Mouse (Mus musculus): Measurements from ENCODE around the gene Galm. TPM values are rescaled to one million over a fixed set of nuclear protein-coding genes. Genes with fewer than 3 reads are reported as not detected.

Galm gene
- polyA plus RNA-seq, 1 experiment, result 2.5 TPM

GRCm38 (mm10) chr17:80180468-80180867 lies 53.2 kb downstream of the Galm start:
- no peak for TF ChIP-seq TCF3 (IDR thresholded peaks at IDR 0.05; ENCODE audit: insufficient read length, low read depth)
- TF ChIP-seq POLR2A (IDR thresholded peaks at IDR 0.05; ENCODE audit: insufficient read length, low read depth), result no peak
- no peak for TF ChIP-seq MYOD1 (IDR thresholded peaks at IDR 0.05; ENCODE audit: control insufficient read depth in 1 of 3, insufficient read length in 2 of 3, low read depth in 2 of 3)
- TF ChIP-seq MYOG (IDR thresholded peaks at IDR 0.05; ENCODE audit: control insufficient read depth in 1 of 3, insufficient read depth in 1 of 3, insufficient read length in 2 of 3, low read depth in 2 of 3), result no peak
- TF ChIP-seq SRF (IDR thresholded peaks at IDR 0.05; ENCODE audit: control insufficient read depth, insufficient read length, low read depth), result no peak
- TF ChIP-seq MAX (IDR thresholded peaks at IDR 0.05; ENCODE audit: low read depth), result no peak
- no peak for TF ChIP-seq E2F4 (IDR thresholded peaks at IDR 0.05; ENCODE audit: insufficient read depth)
- TF ChIP-seq REST (IDR thresholded peaks at IDR 0.05; ENCODE audit: insufficient read depth, insufficient read length), result no peak
- TF ChIP-seq USF1 (IDR thresholded peaks at IDR 0.05; ENCODE audit: low read depth), result no peak
- no peak for TF ChIP-seq CEBPB (IDR thresholded peaks at IDR 0.05; ENCODE audit: insufficient read depth, poor library complexity, severe bottlenecking)
- no peak for TF ChIP-seq POLR2AphosphoS2 (IDR thresholded peaks at IDR 0.05; ENCODE audit: insufficient read length, low read depth)
- TF ChIP-seq TCF12 (IDR thresholded peaks at IDR 0.05; ENCODE audit: insufficient read depth, poor library complexity, severe bottlenecking), result no peak
- Histone ChIP-seq H3K36me3 (ENCODE audit: control insufficient read depth, insufficient read depth) (no peaks in the 10 kb centered on the region), H3ac (ENCODE audit: control insufficient read depth, insufficient read length) (no peak overlapping the region), H3K4me3 (no peak overlapping the region), H3K79me2 (ENCODE audit: control insufficient read depth, insufficient read depth) (no peaks in the 10 kb centered on the region), H3K27me3 (ENCODE audit: control insufficient read depth, insufficient read depth, insufficient read length) (no peaks in the 10 kb centered on the region), H3K4me2 (ENCODE audit: low read depth) (no peak overlapping the region)

- no peak overlapping the region for H3K4me3 ChIP-seq
- H3K36me3 ChIP-seq (ENCODE audit: control insufficient read depth, insufficient read depth), result no peaks in the 10 kb centered on the region
- H3K4me2 ChIP-seq (ENCODE audit: low read depth), result no peak overlapping the region
- no peaks in the 10 kb centered on the region for H3K79me2 ChIP-seq (ENCODE audit: control insufficient read depth, insufficient read depth)
- no peaks in the 10 kb centered on the region for H3K27me3 ChIP-seq (ENCODE audit: control insufficient read depth, insufficient read depth, insufficient read length)
- H3ac ChIP-seq (ENCODE audit: control insufficient read depth, insufficient read length), result no peak overlapping the region
- TF ChIP-seq MAX (IDR thresholded peaks at IDR 0.05; ENCODE audit: low read depth) (no peak), REST (IDR thresholded peaks at IDR 0.05; ENCODE audit: insufficient read depth, insufficient read length) (no peak), MYOD1 (IDR thresholded peaks at IDR 0.05; ENCODE audit: control insufficient read depth in 1 of 3, insufficient read length in 2 of 3, low read depth in 2 of 3) (no peak), CEBPB (IDR thresholded peaks at IDR 0.05; ENCODE audit: insufficient read depth, poor library complexity, severe bottlenecking) (no peak), E2F4 (IDR thresholded peaks at IDR 0.05; ENCODE audit: insufficient read depth) (no peak), POLR2A (IDR thresholded peaks at IDR 0.05; ENCODE audit: insufficient read length, low read depth) (no peak)
These were observed 56.3 kb downstream of the Galm start for GRCm38 (mm10) chr17:80183615-80184014.

GRCm38 (mm10) chr17:80193075-80193474 lies 65.8 kb downstream of the Galm start:
- H3K4me2 ChIP-seq (ENCODE audit: low read depth), result no peak overlapping the region
- no peak overlapping the region for H3ac ChIP-seq (ENCODE audit: control insufficient read depth, insufficient read length)
- peaks cover 20% of the 10 kb centered on the region for H3K36me3 ChIP-seq (ENCODE audit: control insufficient read depth, insufficient read depth)
- no peaks in the 10 kb centered on the region for H3K27me3 ChIP-seq (ENCODE audit: control insufficient read depth, insufficient read depth, insufficient read length)
- no peak for TF ChIP-seq E2F4 (IDR thresholded peaks at IDR 0.05; ENCODE audit: insufficient read depth)
- no peak for TF ChIP-seq POLR2AphosphoS2 (IDR thresholded peaks at IDR 0.05; ENCODE audit: insufficient read length, low read depth)
- no peaks in the 10 kb centered on the region for H3K79me2 ChIP-seq (ENCODE audit: control insufficient read depth, insufficient read depth)
- H3K4me3 ChIP-seq, result no peak overlapping the region

- peaks cover 68% of the 10 kb centered on the region for H3K36me3 ChIP-seq (ENCODE audit: control insufficient read depth, insufficient read depth)
These were observed 72.0 kb downstream of the Galm start for GRCm38 (mm10) chr17:80199160-80199778.

GRCm38 (mm10) chr17:80205657-80206056 lies 78.4 kb downstream of the Galm start:
- TF ChIP-seq CEBPB (IDR thresholded peaks at IDR 0.05; ENCODE audit: insufficient read depth, poor library complexity, severe bottlenecking) (no peak), REST (IDR thresholded peaks at IDR 0.05; ENCODE audit: insufficient read depth, insufficient read length) (no peak), E2F4 (IDR thresholded peaks at IDR 0.05; ENCODE audit: insufficient read depth) (no peak), USF1 (IDR thresholded peaks at IDR 0.05; ENCODE audit: low read depth) (no peak), MAX (IDR thresholded peaks at IDR 0.05; ENCODE audit: low read depth) (no peak), MYOG (IDR thresholded peaks at IDR 0.05; ENCODE audit: control insufficient read depth in 1 of 3, insufficient read depth in 1 of 3, insufficient read length in 2 of 3, low read depth in 2 of 3) (no peak), TCF12 (IDR thresholded peaks at IDR 0.05; ENCODE audit: insufficient read depth, poor library complexity, severe bottlenecking) (no peak), TCF3 (IDR thresholded peaks at IDR 0.05; ENCODE audit: insufficient read length, low read depth) (no peak), POLR2AphosphoS2 (IDR thresholded peaks at IDR 0.05; ENCODE audit: insufficient read length, low read depth) (no peak), SRF (IDR thresholded peaks at IDR 0.05; ENCODE audit: control insufficient read depth, insufficient read length, low read depth) (no peak), MYOD1 (IDR thresholded peaks at IDR 0.05; ENCODE audit: control insufficient read depth in 1 of 3, insufficient read length in 2 of 3, low read depth in 2 of 3) (no peak), POLR2A (IDR thresholded peaks at IDR 0.05; ENCODE audit: insufficient read length, low read depth) (no peak)

More at GRCm38 (mm10) chr17:80199160-80199778, 72.0 kb downstream of the Galm start:
- Histone ChIP-seq H3K79me2 (ENCODE audit: control insufficient read depth, insufficient read depth) (peaks cover 52% of the 10 kb centered on the region), H3K27me3 (ENCODE audit: control insufficient read depth, insufficient read depth, insufficient read length) (no peaks in the 10 kb centered on the region), H3K4me3 (no peak overlapping the region), H3K4me2 (ENCODE audit: low read depth) (no peak overlapping the region), H3ac (ENCODE audit: control insufficient read depth, insufficient read length) (no peak overlapping the region)
- no peak for TF ChIP-seq MYOG (IDR thresholded peaks at IDR 0.05; ENCODE audit: control insufficient read depth in 1 of 3, insufficient read depth in 1 of 3, insufficient read length in 2 of 3, low read depth in 2 of 3)
- no peak for TF ChIP-seq POLR2AphosphoS2 (IDR thresholded peaks at IDR 0.05; ENCODE audit: insufficient read length, low read depth)
- TF ChIP-seq MYOD1 (IDR thresholded peaks at IDR 0.05; ENCODE audit: control insufficient read depth in 1 of 3, insufficient read length in 2 of 3, low read depth in 2 of 3), result no peak
- TF ChIP-seq REST (IDR thresholded peaks at IDR 0.05; ENCODE audit: insufficient read depth, insufficient read length), result no peak
- TF ChIP-seq SRF (IDR thresholded peaks at IDR 0.05; ENCODE audit: control insufficient read depth, insufficient read length, low read depth), result no peak
- no peak for TF ChIP-seq E2F4 (IDR thresholded peaks at IDR 0.05; ENCODE audit: insufficient read depth)

More at GRCm38 (mm10) chr17:80205657-80206056, 78.4 kb downstream of the Galm start:
- peaks cover 47% of the 10 kb centered on the region for H3K36me3 ChIP-seq (ENCODE audit: control insufficient read depth, insufficient read depth)
- peak overlapping the region; percentile 94 for H3K4me3 ChIP-seq
- peak overlapping the region; percentile 86 for H3ac ChIP-seq (ENCODE audit: control insufficient read depth, insufficient read length)
- peaks cover 58% of the 10 kb centered on the region for H3K79me2 ChIP-seq (ENCODE audit: control insufficient read depth, insufficient read depth)
- H3K4me2 ChIP-seq (ENCODE audit: low read depth), result peak overlapping the region; percentile 95
- no peaks in the 10 kb centered on the region for H3K27me3 ChIP-seq (ENCODE audit: control insufficient read depth, insufficient read depth, insufficient read length)
